Mouse (Mus musculus) mesoderm, embryonic 11.5 days (tissue): Measurements from ENCODE around the gene Myo9b.

Experiments used
- DNase-seq: peaks from one replicate; pipeline ENCODE4 v3.0.0-alpha.2; 2012; ENCODE audit warnings: low read depth, low spot score

The Myo9b gene

GRCm38 (mm10) chr8:71366771-71367528 lies 94.4 kb downstream of the Myo9b start, which contains the start of gene Use1:
Use1 (plus strand) TSS chr8:71366848.
- DNase-seq: peak; percentile 94

- DNase-seq: no peak
Measured at GRCm38 (mm10) chr8:71367529-71368176, 95.1 kb downstream of the Myo9b start.

- DNase-seq: no peak
Measured at GRCm38 (mm10) chr8:71368366-71368765, 95.9 kb downstream of the Myo9b start.

GRCm38 (mm10) chr8:71369040-71369718 lies 96.7 kb downstream of the Myo9b start:
- DNase-seq: no peak

- DNase-seq: no peak
Measured at GRCm38 (mm10) chr8:71370711-71371235, 98.3 kb downstream of the Myo9b start.

GRCm38 (mm10) chr8:71371236-71371848 lies 98.8 kb downstream of the Myo9b start, which contains the start of gene Ocel1:
Ocel1 (plus strand) TSS chr8:71371298.
- DNase-seq: peak; percentile 99

GRCm38 (mm10) chr8:71372427-71372826 lies 99.9 kb downstream of the Myo9b start:
- no peak for DNase-seq

- no peak for DNase-seq
Measured at GRCm38 (mm10) chr8:71373000-71373399, 100.5 kb downstream of the Myo9b start.

- no peak for DNase-seq
Measured at GRCm38 (mm10) chr8:71374616-71375206, 102.2 kb downstream of the Myo9b start.

GRCm38 (mm10) chr8:71375581-71376422 lies 103.3 kb downstream of the Myo9b start:
- peak; percentile 65 for DNase-seq

- no peak for DNase-seq
Measured at GRCm38 (mm10) chr8:71376423-71377030, 104.0 kb downstream of the Myo9b start.

- DNase-seq: no peak
Measured at GRCm38 (mm10) chr8:71379008-71379407, 106.5 kb downstream of the Myo9b start.

GRCm38 (mm10) chr8:71379512-71380075 lies 107.1 kb downstream of the Myo9b start:
- DNase-seq: no peak

- no peak for DNase-seq
Measured at GRCm38 (mm10) chr8:71380178-71381171, 108.0 kb downstream of the Myo9b start.

- DNase-seq: peak; percentile 84
Measured at GRCm38 (mm10) chr8:71381421-71381970, 109.0 kb downstream of the Myo9b start, which contains the start of gene Nr2f6. Nr2f6 (minus strand) TSS chr8:71381960.

- peak; percentile 91 for DNase-seq
Measured at GRCm38 (mm10) chr8:71381971-71382961, 109.8 kb downstream of the Myo9b start.

GRCm38 (mm10) chr8:71383396-71383795 lies 110.9 kb downstream of the Myo9b start:
- DNase-seq: no peak
